Mouse (Mus musculus): ENCODE results near the gene Btbd11. TPM values are rescaled to one million over a fixed set of nuclear protein-coding genes. Genes with fewer than 3 reads are reported as not detected.

The Btbd11 gene
- polyA plus RNA-seq, 1 experiment from 2014 or later: 1.9 TPM

DNA sequence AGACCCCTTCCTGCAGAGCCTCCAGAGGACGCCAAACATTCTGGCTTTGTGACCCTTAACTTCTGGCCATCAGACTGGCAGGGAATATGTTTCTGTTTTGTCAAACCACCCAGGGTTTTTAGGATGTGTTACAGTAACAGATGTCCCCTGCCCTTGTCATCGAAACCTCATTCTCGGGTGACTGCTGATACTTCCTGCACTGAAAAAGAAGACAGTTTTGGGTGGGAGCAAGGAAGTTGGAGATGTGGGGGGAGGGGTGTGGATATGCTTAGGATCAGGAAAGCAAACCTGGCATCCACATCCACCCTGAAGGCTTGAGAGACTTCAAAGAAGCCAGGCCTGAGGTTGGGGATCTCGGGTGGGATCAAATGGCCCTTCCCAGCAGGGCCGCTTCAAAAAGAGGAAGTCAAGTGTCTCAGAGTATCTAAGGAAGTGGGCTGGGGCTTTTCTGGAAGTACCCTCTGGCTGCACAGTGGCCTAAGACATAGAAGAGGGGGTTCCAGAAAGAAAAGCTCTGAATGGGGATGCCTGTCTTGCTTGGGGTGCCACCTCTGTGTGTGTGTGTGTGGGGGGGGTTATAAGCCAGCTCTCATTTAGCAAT, 115.5 kb downstream of the Btbd11 start:
- whole genome bisulfite sequencing: 61% methylated on average over 5 of the region's 5 CpGs
- no peak for DNase-seq (ENCODE audit: low spot score)
- ATAC-seq (ENCODE audit: low FRiP score, low TSS enrichment): no peak

DNA sequence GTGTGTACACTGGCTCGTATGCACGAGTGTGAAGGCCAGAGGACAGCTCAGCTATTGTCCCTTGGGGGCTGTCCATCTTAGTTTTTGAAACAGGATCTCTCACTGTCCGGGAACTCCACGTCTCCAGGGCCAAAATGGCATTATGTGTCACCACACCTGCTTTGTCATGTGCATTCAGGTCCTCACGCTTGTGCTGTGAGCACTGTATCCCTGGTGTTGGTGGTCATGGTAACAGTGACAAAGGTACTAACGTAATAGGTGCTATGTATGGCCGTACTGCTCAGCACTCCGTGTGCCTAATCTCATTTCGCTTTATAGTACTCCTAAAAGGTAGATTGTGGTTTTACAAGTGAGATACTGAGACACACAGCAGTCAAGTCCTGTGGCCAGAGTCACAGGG, 116.0 kb downstream of the Btbd11 start:
- 75% methylated on average over 9 of the region's 9 CpGs for WGBS

More for the DNA sequence above, 115.5 kb downstream of the Btbd11 start:
- no peaks in the 10 kb centered on the region for H3K9me3 ChIP-seq (ENCODE audit: control insufficient read depth, low read length)
- H3K4me3 ChIP-seq (ENCODE audit: low read depth, low read length): no peak overlapping the region
- no peak overlapping the region for H3K27ac ChIP-seq (replicated peaks)
- no peak overlapping the region for H3K4me2 ChIP-seq (replicated peaks; ENCODE audit: low read depth)
- no peaks in the 10 kb centered on the region for H3K4me1 ChIP-seq (replicated peaks; ENCODE audit: control insufficient read depth, insufficient read depth)
- H3K36me3 ChIP-seq (ENCODE audit: control insufficient read depth, insufficient read depth, low read length): no peaks in the 10 kb centered on the region
- no peaks in the 10 kb centered on the region for H3K27me3 ChIP-seq (ENCODE audit: control insufficient read depth, insufficient read depth, low read length)
- no peak overlapping the region for H3K9ac ChIP-seq (ENCODE audit: low read length)
- no peak for TF ChIP-seq EP300 (optimal IDR thresholded peaks at IDR 0.05)

DNA sequence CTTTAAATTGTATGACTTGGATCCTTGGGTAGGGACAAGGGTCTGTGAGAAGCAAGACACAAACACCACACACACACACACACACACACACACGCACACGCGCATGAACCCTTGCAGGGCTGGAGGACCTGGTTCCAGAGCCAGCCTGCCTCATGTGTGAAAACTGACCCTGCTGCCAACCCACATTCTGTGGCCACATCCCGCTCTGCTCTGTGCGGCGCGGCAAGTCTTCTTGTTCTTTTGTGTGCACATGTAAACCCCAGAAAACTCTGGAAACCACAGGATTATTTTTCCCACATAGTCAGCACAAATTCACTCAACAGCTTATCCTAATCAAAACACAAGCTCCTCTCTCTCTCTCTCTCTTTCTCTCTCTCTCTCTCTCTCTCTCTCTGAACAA, 116.8 kb downstream of the Btbd11 start:
- H3K36me3 ChIP-seq (ENCODE audit: control insufficient read depth, insufficient read depth, low read length): no peaks in the 10 kb centered on the region
- no peak overlapping the region for H3K4me2 ChIP-seq (replicated peaks; ENCODE audit: low read depth)
- no peaks in the 10 kb centered on the region for H3K27me3 ChIP-seq (ENCODE audit: control insufficient read depth, insufficient read depth, low read length)
- no peak for ATAC-seq (ENCODE audit: low FRiP score, low TSS enrichment)
- no peak for TF ChIP-seq CTCF (IDR thresholded peaks at IDR 0.05; ENCODE audit: low read depth)
- TF ChIP-seq EP300 (optimal IDR thresholded peaks at IDR 0.05): no peak
- 74% methylated on average over 7 of the region's 7 CpGs for WGBS
- no peak overlapping the region for H3K9ac ChIP-seq (ENCODE audit: low read length)
- H3K4me1 ChIP-seq (replicated peaks; ENCODE audit: control insufficient read depth, insufficient read depth): no peaks in the 10 kb centered on the region
- no peak for DNase-seq (ENCODE audit: low spot score)
- no peaks in the 10 kb centered on the region for H3K9me3 ChIP-seq (ENCODE audit: control insufficient read depth, low read length)
- no peak overlapping the region for H3K27ac ChIP-seq (replicated peaks)
- H3K4me3 ChIP-seq (ENCODE audit: low read depth, low read length): no peak overlapping the region

More for the DNA sequence above, 116.0 kb downstream of the Btbd11 start:
- H3K36me3 ChIP-seq (ENCODE audit: control insufficient read depth, insufficient read depth, low read length): no peaks in the 10 kb centered on the region
- no peaks in the 10 kb centered on the region for H3K4me1 ChIP-seq (replicated peaks; ENCODE audit: control insufficient read depth, insufficient read depth)
- no peak overlapping the region for H3K4me2 ChIP-seq (replicated peaks; ENCODE audit: low read depth)
- DNase-seq (ENCODE audit: low spot score): no peak
- TF ChIP-seq EP300 (optimal IDR thresholded peaks at IDR 0.05) (no peak), CTCF (IDR thresholded peaks at IDR 0.05; ENCODE audit: low read depth) (no peak)
- no peaks in the 10 kb centered on the region for H3K9me3 ChIP-seq (ENCODE audit: control insufficient read depth, low read length)
- no peak overlapping the region for H3K27ac ChIP-seq (replicated peaks)
- no peak overlapping the region for H3K4me3 ChIP-seq (ENCODE audit: low read depth, low read length)
- no peaks in the 10 kb centered on the region for H3K27me3 ChIP-seq (ENCODE audit: control insufficient read depth, insufficient read depth, low read length)
- no peak for ATAC-seq (ENCODE audit: low FRiP score, low TSS enrichment)
- H3K9ac ChIP-seq (ENCODE audit: low read length): no peak overlapping the region

DNA sequence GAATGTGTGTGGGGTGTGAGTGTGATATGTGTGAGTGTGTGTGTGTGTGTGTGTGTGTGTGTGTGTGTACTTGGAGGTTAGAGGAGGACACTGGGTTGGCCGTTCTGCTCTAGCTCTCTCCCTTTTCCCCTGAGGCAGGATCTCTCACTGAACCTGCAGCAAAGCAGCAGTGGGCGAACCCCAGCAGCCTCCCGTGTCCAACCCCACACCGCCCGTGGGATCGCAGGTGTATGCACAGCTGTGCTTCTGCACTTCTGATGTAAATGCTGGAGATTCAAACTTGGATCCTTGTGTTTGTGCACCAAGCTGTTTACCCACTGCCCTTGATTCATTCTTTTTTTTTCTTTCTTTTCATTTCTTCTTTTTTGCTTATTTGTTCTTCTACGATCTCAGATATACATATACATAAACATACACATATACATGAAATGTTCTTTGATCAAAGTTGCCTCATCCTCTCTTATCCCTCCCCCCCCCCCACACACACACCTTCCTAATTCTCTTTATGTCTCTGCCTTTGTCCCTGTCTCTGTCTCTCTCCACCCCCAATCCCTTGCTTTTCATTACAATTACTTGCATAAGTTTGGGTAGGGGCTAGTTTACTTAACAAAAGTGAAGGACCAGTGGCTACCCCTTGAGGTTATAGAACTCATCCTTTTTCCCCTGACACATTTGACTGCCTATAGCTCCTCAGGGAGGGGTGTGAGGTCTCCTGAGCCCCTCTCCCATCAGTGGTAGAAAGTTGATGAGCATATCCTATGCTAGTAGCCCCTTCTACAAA, 120.8 kb downstream of the Btbd11 start:
- Histone ChIP-seq H3K36me3 (ENCODE audit: control insufficient read depth, insufficient read depth, low read length) (no peaks in the 10 kb centered on the region), H3K9me3 (ENCODE audit: control insufficient read depth, low read length) (no peaks in the 10 kb centered on the region), H3K4me2 (replicated peaks; ENCODE audit: low read depth) (no peak overlapping the region), H3K4me1 (replicated peaks; ENCODE audit: control insufficient read depth, insufficient read depth) (no peaks in the 10 kb centered on the region), H3K27me3 (ENCODE audit: control insufficient read depth, insufficient read depth, low read length) (no peaks in the 10 kb centered on the region), H3K4me3 (ENCODE audit: low read depth, low read length) (no peak overlapping the region), H3K27ac (replicated peaks) (no peak overlapping the region), H3K9ac (ENCODE audit: low read length) (no peak overlapping the region)
- no peak for TF ChIP-seq EP300 (optimal IDR thresholded peaks at IDR 0.05)
- ATAC-seq (ENCODE audit: low FRiP score, low TSS enrichment) (no peak), DNase-seq (ENCODE audit: low spot score) (no peak)
- WGBS: 76% methylated on average over 6 of the region's 7 CpGs

DNA sequence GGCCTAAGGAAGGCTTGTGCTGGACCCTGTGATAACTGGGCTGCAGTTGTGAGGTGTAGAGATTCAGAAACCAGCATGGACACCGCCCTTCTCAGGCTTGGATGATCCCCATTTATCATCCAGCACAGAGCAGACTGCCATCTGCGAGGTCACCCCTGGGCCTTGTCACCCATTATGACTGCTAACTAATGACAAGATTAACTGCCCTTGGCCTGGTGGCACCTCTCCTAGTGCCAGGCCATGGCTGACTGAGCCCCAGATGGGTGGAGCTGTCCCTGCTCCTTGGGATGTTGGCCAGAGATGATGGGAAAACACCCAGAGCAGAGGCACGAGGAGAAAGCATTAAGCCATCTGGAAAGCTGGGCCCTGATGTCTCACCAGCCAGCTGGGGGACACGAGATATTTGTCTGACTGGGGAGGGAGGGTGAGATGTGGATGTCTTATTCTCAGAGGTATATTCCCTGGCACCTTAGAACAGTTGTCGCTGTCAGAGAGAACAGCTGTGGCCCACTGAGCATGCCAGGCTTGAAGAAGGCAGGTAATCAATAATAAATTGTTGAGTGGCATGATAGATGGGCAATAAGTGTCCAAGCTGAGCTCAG, 121.7 kb downstream of the Btbd11 start:
- no peak overlapping the region for H3K9ac ChIP-seq (ENCODE audit: low read length)
- no peaks in the 10 kb centered on the region for H3K4me1 ChIP-seq (replicated peaks; ENCODE audit: control insufficient read depth, insufficient read depth)
- no peak overlapping the region for H3K4me2 ChIP-seq (replicated peaks; ENCODE audit: low read depth)
- no peaks in the 10 kb centered on the region for H3K36me3 ChIP-seq (ENCODE audit: control insufficient read depth, insufficient read depth, low read length)
- no peak overlapping the region for H3K27ac ChIP-seq (replicated peaks)
- ATAC-seq (ENCODE audit: low FRiP score, low TSS enrichment) (no peak), DNase-seq (ENCODE audit: low spot score) (no peak)
- no peak overlapping the region for H3K4me3 ChIP-seq (ENCODE audit: low read depth, low read length)
- no peaks in the 10 kb centered on the region for H3K27me3 ChIP-seq (ENCODE audit: control insufficient read depth, insufficient read depth, low read length)
- no peaks in the 10 kb centered on the region for H3K9me3 ChIP-seq (ENCODE audit: control insufficient read depth, low read length)
- 62% methylated on average over 5 of the region's 5 CpGs for WGBS
- no peak for TF ChIP-seq EP300 (optimal IDR thresholded peaks at IDR 0.05)
- TF ChIP-seq CTCF (IDR thresholded peaks at IDR 0.05; ENCODE audit: low read depth): no peak

DNA sequence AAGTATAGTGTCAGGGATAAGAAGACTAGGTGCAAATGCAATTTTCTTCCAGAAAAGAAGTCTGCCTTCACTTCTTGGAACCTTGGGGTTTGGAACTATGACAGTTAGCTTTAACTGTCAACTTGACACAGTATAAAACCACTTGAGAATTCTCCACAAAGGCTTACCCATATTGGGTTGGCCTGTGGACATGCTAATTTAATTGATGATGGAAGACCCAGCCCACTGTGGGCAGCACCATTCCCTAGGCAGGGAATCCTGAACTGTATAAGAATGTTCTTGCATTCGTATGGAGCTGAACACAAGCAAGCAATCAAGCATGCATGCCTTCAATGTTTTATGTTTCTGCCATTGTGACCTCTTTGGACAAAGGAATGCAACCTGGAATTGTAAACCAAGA, 122.4 kb downstream of the Btbd11 start:
- no peak overlapping the region for H3K27ac ChIP-seq (replicated peaks)
- H3K9me3 ChIP-seq (ENCODE audit: control insufficient read depth, low read length): no peaks in the 10 kb centered on the region
- H3K4me1 ChIP-seq (replicated peaks; ENCODE audit: control insufficient read depth, insufficient read depth): no peaks in the 10 kb centered on the region
- H3K9ac ChIP-seq (ENCODE audit: low read length): no peak overlapping the region
- no peak overlapping the region for H3K4me2 ChIP-seq (replicated peaks; ENCODE audit: low read depth)
- H3K36me3 ChIP-seq (ENCODE audit: control insufficient read depth, insufficient read depth, low read length): no peaks in the 10 kb centered on the region
- WGBS: 76% methylated on average over 1 of the region's 1 CpGs
- no peaks in the 10 kb centered on the region for H3K27me3 ChIP-seq (ENCODE audit: control insufficient read depth, insufficient read depth, low read length)
- no peak overlapping the region for H3K4me3 ChIP-seq (ENCODE audit: low read depth, low read length)
- ATAC-seq (ENCODE audit: low FRiP score, low TSS enrichment): no peak
- no peak for DNase-seq (ENCODE audit: low spot score)
- TF ChIP-seq EP300 (optimal IDR thresholded peaks at IDR 0.05): no peak
- no peak for TF ChIP-seq CTCF (IDR thresholded peaks at IDR 0.05; ENCODE audit: low read depth)
